Mouse (Mus musculus) cortical plate, adult 2 months (tissue): Measurements from ENCODE around the gene Pik3r1. TPM values are rescaled to one million over a fixed set of nuclear protein-coding genes. Genes with fewer than 3 reads are reported as not detected.

Experiments
- H3K27ac ChIP-seq: fragments of 200-500 bp; 2 replicates; pipeline ENCODE4 v1.5.1; 2012; ENCODE audit warnings: low read length, control low read depth, inconsistent platforms; ENCODE audit not compliant: insufficient read depth
- H3K4me1 ChIP-seq: fragments of 200-500 bp; 2 replicates; pipeline ENCODE4 v1.6.1; 2011; ENCODE audit warnings: low read length; ENCODE audit not compliant: control insufficient read depth, insufficient read depth
- H3K4me3 ChIP-seq: fragments of 200-500 bp; 2 replicates; pipeline ENCODE4 v1.5.1; 2011; ENCODE audit warnings: mild to moderate bottlenecking, low read length, control low read depth; ENCODE audit not compliant: insufficient read depth
- CTCF ChIP-seq: fragments of 200-500 bp; IDR thresholded peaks from 2 replicates; pipeline ENCODE4 v1.5.1; 2011; ENCODE audit warnings: mild to moderate bottlenecking, control low read depth, low read length; ENCODE audit not compliant: insufficient read depth; ENCODE audit errors: extremely low read depth
- POLR2A ChIP-seq: fragments of 200-500 bp; IDR thresholded peaks from 2 replicates; pipeline ENCODE4 v1.6.1; 2011; ENCODE audit warnings: mild to moderate bottlenecking, low read length, control low read depth; ENCODE audit not compliant: insufficient read depth; ENCODE audit errors: extremely low read depth
- polyA plus RNA-seq: library from polyadenylated mRNA; depleted of rRNA; stranded (reverse); fragments of >200 nt; gene quantifications from 2 replicates; pipeline ENCODE4 v1.2.3, GENCODE M21; 2012

The Pik3r1 gene
- polyA plus RNA-seq, 1 experiment: 53.4 TPM

DNA sequence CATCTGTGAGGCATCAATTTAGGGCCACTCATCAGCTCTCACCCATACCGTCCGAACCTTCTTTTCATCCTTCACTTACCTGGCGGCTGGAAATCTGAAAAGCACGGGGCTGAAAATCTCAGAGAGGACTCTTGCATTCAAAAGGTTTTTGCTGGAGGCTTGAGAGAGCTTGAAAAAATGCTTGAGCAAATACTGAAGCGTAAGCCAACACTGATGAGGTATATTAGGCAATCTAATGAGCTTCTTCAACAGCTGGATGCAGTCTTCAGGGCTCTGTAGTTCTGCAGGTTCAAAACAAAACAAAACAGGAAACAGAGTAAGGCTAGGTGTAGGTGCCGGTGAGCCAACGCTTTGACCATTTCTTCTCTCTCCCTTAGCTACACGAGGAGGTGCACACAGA lies 66.4 kb downstream of the Pik3r1 start:
- no peaks in the 10 kb centered on the region; the same call in 1 of the 2 replicates for H3K4me1 ChIP-seq
- H3K4me3 ChIP-seq: no peak overlapping the region
- no peak overlapping the region for H3K27ac ChIP-seq
- TF ChIP-seq CTCF (no peak), POLR2A (no peak)

DNA sequence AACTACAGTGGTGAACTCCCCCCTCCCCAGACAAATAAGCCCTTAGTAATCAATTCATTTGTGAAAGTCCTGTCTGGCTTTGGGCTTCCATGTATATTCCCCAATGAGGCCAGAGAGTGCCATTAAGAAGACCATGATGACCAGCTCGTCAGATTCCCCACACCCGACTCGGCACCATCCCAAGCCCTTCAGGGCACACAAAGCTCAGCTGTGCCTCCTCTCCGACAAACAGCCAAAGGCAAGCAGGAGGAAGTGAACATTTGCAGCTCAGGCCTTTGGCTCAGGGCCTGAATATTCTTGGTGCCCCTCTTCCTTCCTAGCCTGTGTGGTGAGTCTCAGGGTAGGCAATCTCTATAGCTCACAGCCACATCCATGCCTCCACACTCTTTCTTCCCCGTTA lies 68.3 kb downstream of the Pik3r1 start:
- H3K27ac ChIP-seq: no peak overlapping the region
- TF ChIP-seq POLR2A (no peak), CTCF (no peak)
- H3K4me1 ChIP-seq: no peaks in the 10 kb centered on the region; the same call in 1 of the 2 replicates
- no peak overlapping the region for H3K4me3 ChIP-seq

DNA sequence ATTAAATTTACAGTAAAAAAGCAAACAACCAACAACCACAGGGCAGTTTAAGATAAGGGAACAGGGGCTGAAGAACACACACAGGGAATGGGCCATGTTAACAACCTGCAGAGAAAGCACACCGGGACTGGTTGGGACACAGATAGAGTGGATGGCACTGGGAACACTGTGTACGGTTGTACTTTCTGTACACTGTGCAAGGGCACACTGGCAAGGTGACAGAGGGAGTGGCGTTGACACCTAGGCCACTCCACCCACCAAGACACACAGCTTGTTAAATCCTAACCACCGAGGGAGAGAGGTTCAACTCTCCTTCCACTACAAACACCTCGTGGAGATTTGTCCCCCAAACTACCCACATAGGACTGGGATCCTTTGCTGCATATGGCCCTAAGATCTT lies 70.1 kb downstream of the Pik3r1 start:
- H3K4me3 ChIP-seq: no peak overlapping the region
- H3K27ac ChIP-seq: no peak overlapping the region
- no peaks in the 10 kb centered on the region; the same call in 1 of the 2 replicates for H3K4me1 ChIP-seq
- TF ChIP-seq POLR2A (no peak), CTCF (no peak)

DNA sequence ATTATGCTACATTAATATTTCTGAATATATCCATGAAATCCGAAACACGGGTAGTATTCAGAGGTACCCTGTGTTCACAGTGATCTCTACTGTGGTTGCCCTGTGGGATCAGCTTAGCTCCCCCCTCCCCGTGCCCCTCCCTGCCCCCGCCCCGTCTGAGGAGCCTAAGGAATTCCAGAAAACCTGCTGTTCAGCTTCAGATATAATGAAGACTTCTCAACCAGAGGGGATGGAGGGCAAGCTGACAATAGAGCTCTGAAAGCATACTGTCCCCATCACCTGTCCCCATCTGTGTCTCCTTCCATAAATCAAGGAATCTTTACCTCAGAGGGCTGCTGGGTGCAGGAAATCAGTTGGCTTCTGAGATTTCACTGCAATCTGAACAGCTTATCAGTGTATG lies 70.6 kb downstream of the Pik3r1 start:
- H3K27ac ChIP-seq: no peak overlapping the region
- H3K4me1 ChIP-seq: no peaks in the 10 kb centered on the region; the same call in 1 of the 2 replicates
- H3K4me3 ChIP-seq: no peak overlapping the region
- TF ChIP-seq POLR2A (no peak), CTCF (no peak)

DNA sequence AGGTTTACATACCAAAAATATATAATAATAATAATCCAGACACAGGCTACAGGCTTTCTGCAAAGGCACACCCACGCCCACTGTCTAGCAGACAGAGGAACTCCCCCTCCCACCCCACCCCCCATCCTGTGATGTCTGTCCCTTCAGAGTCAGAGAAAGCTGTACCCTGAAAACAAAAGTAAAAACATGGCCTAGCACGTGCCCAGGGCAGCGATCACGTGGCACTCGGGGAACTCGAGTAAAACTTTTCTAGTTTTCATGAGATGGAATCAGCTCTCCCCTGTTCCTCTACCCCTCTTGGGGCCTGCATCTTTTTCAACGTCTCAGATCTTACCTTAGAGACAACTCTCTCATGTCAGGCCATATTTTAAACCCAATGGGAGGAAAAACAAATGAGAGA lies 71.2 kb downstream of the Pik3r1 start:
- TF ChIP-seq POLR2A (no peak), CTCF (no peak)
- H3K4me3 ChIP-seq: no peak overlapping the region

DNA sequence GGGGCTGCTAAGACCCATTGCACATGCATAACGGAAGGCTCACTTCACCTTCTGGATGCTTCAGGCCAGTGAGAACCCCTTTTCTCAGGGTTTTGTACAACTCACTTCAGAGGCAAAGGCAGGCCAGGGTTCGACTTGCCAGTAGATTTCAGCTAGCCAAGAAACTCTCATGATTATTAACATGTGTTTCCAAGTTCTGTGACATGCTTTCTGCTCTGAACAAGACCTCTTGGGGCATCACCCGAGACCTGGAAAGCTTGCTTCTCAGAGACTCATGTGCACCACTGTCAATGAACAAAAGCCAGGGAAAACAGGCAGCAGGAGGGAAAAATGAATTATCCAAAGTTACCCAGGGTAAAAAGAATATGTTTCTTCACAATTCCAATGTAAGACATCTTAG lies 71.7 kb downstream of the Pik3r1 start:
- H3K4me3 ChIP-seq: no peak overlapping the region
- TF ChIP-seq CTCF (no peak), POLR2A (no peak)
- H3K4me1 ChIP-seq: no peaks in the 10 kb centered on the region; the same call in 1 of the 2 replicates
- no peak overlapping the region for H3K27ac ChIP-seq

More for the DNA sequence above, 71.2 kb downstream of the Pik3r1 start:
- Histone ChIP-seq H3K27ac (no peak overlapping the region), H3K4me1 (no peaks in the 10 kb centered on the region; the same call in 1 of the 2 replicates)

DNA sequence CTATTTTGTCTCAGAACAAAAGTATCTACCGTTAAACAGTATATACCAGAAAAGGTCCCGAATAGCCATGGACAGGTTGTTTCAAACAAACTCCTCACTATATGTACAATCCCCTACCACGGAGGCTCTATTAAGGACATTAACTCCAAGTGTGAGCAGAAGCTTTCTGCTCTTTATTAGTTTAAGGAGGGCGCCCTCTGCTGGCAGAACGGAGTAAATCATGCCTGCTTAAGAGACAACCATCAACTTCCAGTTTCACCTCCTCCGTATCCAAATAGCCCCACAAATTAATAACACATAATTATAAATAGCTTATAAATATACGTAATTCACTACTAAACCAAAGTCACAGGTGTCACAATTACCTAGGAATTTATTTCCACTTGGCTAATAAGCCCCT lies 72.1 kb downstream of the Pik3r1 start:
- no peak overlapping the region for H3K27ac ChIP-seq
- no peaks in the 10 kb centered on the region; the same call in 1 of the 2 replicates for H3K4me1 ChIP-seq
- TF ChIP-seq CTCF (peak; percentile 67), POLR2A (no peak)

DNA sequence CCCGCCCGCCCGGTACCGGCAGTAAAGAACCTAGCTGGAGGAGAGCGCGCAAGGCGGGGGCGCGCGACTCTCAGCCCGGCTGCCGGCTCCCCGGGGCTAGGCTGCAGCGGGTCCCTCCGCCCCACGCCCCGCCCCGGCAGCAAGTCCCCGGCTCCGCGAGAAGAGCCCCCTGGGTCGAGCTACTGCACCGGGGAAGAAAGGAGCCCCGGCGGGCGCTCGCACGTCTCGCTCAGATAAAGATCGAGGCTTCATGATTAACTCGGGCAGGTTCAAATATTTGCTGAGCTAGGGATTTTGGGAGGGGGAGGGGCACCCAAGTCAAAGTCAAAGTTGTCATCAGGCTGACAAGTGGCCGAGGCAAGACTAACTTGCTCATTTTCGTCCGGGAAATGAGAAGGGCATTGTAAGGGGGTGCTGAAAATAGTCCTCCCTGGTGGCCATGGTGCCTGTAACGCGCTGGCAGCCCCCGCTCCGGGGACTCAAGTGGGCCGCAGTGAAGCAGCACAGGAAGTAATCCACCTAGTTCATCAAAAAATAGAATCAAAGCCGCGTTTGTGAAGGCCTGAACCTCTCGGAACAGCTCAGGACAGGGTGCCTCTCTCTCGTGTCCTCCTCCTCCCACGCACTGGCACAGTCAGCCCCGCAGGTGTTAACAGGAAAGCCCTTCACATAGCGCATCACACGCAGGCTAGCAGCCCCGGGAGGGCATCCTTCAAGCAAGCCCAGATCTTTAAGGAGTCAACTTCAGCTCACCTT lies 73.3 kb downstream of the Pik3r1 start:
- TF ChIP-seq POLR2A (no peak), CTCF (no peak)
- Histone ChIP-seq H3K27ac (peak overlapping the region; percentile 84), H3K4me3 (peak overlapping the region; percentile 37), H3K4me1 (no peaks in the 10 kb centered on the region; the same call in 1 of the 2 replicates)

More for the DNA sequence above, 72.1 kb downstream of the Pik3r1 start:
- no peak overlapping the region for H3K4me3 ChIP-seq

DNA sequence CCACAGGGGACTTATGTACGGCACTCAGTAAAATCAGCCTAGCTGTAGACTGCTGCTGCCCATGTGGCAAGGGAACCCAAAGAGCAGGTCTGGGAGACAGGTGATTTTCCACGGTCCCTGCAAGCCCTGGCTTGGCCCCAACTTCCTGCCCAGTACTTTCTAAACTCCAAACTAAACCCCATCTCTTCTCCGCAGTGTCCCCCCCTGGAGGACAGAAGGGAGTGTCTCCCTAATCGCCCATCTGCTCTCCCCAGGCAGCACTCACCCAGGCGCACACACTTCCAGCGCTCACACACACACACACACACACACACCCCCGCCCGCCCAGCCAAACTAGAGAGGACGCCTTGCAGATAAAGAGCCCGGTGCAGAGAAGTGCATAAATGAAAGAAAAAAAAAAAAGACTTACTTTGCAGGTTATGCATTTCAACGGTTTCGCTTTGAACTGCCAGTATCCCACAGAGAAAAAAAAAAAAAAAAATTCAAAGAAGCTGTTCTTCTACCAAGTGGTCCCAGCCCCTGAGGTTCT lies 74.0 kb downstream of the Pik3r1 start:
- H3K4me1 ChIP-seq: no peaks in the 10 kb centered on the region; the same call in 1 of the 2 replicates
- TF ChIP-seq CTCF (peak; percentile 21; the same call in 1 of the 2 replicates), POLR2A (peak; percentile 45; the same call in 1 of the 2 replicates)
- H3K27ac ChIP-seq: peak overlapping the region; percentile 52; the same call in 1 of the 2 replicates
- peak overlapping the region; percentile 37 for H3K4me3 ChIP-seq
